In genomic region chr2:92484256-92485025, GRCm38 (mm10) we compare ENCODE assay signal across 8 mouse cellular contexts. TPM values are rescaled to one million over a fixed set of nuclear protein-coding genes. Genes with fewer than 3 reads are reported as not detected.
DNase-seq lines count a peak whose midpoint lies in the region; ATAC-seq and TF ChIP-seq lines count a peak whose summit lies in the region.

No protein-coding gene starts in this region.

- H3K36me3 ChIP-seq in testis, adult 2 months (ENCODE audit: control insufficient read depth, insufficient read depth, low read length): no peaks in the 10 kb centered on the region
- no peaks in the 10 kb centered on the region for H3K36me3 ChIP-seq in limb, embryonic 15.5 days

- no peaks in the 10 kb centered on the region; the same call in 1 of the 2 replicates for H3K4me1 ChIP-seq in cerebellum, adult 2 months (ENCODE audit: control insufficient read depth, insufficient read depth, low read length)
- no peaks in the 10 kb centered on the region; the same call in 1 of the 2 replicates for H3K4me1 ChIP-seq in testis, adult 2 months (ENCODE audit: control insufficient read depth, insufficient read depth, low read length)
- H3K4me1 ChIP-seq in limb, embryonic 15.5 days: no peaks in the 10 kb centered on the region

- H3K4me2 ChIP-seq in limb, embryonic 15.5 days: peak overlapping the region; percentile 31

- H3K9me3 ChIP-seq in limb, embryonic 15.5 days: no peaks in the 10 kb centered on the region

- no peak for ATAC-seq in cerebellum, adult (ENCODE audit: insufficient number of reproducible peaks, low FRiP score, low TSS enrichment)
- 0 out of 2 replicates have a peak, but pooled peaks have one; percentile 40 for ATAC-seq in limb, embryonic 15.5 days (ENCODE audit: insufficient number of reproducible peaks, low FRiP score, low TSS enrichment, low read depth)

- DNase-seq in cerebellum, adult 2 months: no peak
- DNase-seq in testis, postnatal 14 days (ENCODE audit: low spot score): no peak
- peak; percentile 79 for DNase-seq in naive thymus-derived CD4-positive, alpha-beta T cell, adult 2 months (ENCODE audit: low read depth)
- DNase-seq in urinary bladder, postnatal 14 days (ENCODE audit: low spot score): no peak
- no peak for DNase-seq in urinary bladder, adult 2 months (ENCODE audit: low spot score)

- H3K9ac ChIP-seq in limb, embryonic 15.5 days: no peak overlapping the region

- peak overlapping the region; percentile 41 for H3K4me3 ChIP-seq in cerebellum, adult 2 months (replicated peaks; ENCODE audit: insufficient read depth, low read depth, low read length)
- H3K4me3 ChIP-seq in testis, adult 2 months (ENCODE audit: control insufficient read depth, low read depth, low read length): peak overlapping the region; percentile 22
- peak overlapping the region; percentile 10 for H3K4me3 ChIP-seq in limb, embryonic 15.5 days

- WGBS in cerebellum, adult 2 months: 38% methylated on average over 23 of the region's 23 CpGs
- WGBS in limb, embryonic 15.5 days: 26% methylated on average over 23 of the region's 23 CpGs

- no peaks in the 10 kb centered on the region for H3K27me3 ChIP-seq in cerebellum, adult 2 months (ENCODE audit: control insufficient read depth, insufficient read depth, low read length)
- H3K27me3 ChIP-seq in testis, adult 2 months (ENCODE audit: control insufficient read depth, insufficient read depth, low read length): no peaks in the 10 kb centered on the region
- peaks cover 52% of the 10 kb centered on the region for H3K27me3 ChIP-seq in limb, embryonic 15.5 days

- no peak overlapping the region for H3K27ac ChIP-seq in cerebellum, adult 2 months (ENCODE audit: insufficient read depth, low read length)
- H3K27ac ChIP-seq in testis, adult 2 months (ENCODE audit: control insufficient read depth, insufficient read depth, low read depth, low read length): no peak overlapping the region
- no peak overlapping the region for H3K27ac ChIP-seq in limb, embryonic 15.5 days

- TF ChIP-seq CTCF in cerebellum, adult 2 months (IDR thresholded peaks at IDR 0.05; ENCODE audit: borderline replicate concordance, insufficient read depth, low read depth, low read length): no peak
- no peak for TF ChIP-seq CTCF in testis, adult 2 months (IDR thresholded peaks at IDR 0.05; ENCODE audit: control insufficient read depth, insufficient read depth, insufficient replicate concordance, low read depth, low read length)

- no peak for TF ChIP-seq POLR2A in cerebellum, adult 2 months (IDR thresholded peaks at IDR 0.05; ENCODE audit: borderline replicate concordance, insufficient read depth, low read length)
- no peak for TF ChIP-seq POLR2A in testis, adult 2 months (IDR thresholded peaks at IDR 0.05; ENCODE audit: control insufficient read depth, low read depth, low read length)

RNA-seq across cellular contexts. Expression of gene Slc35c1, which starts 24.1 kb away (rescaled TPM):
- polyA plus RNA-seq in cerebellum, adult 2 months (2012; rRNA removed): 16.2 and 17.4 TPM in 2 replicates
- 6.9 and 7.8 TPM in 2 replicates for polyA plus RNA-seq in testis, adult 2 months (2012; rRNA removed)
- polyA plus RNA-seq in limb, embryonic 15.5 days (2015; fragmentation: Nextera tagmentation; extraction: Ambion mirVana): 14.8 and 15.6 TPM in 2 replicates
- polyA plus RNA-seq in urinary bladder, adult 2 months (2012; rRNA removed): 15.8 and 16.8 TPM in 2 replicates

RNA-seq across cellular contexts. Expression of gene Cry2, which starts 50.6 kb away (rescaled TPM):
- polyA plus RNA-seq in cerebellum, adult 2 months (2012; rRNA removed): 79.4 and 81.8 TPM in 2 replicates
- polyA plus RNA-seq in testis, adult 2 months (2012; rRNA removed): 20.4 and 22.0 TPM in 2 replicates
- 40.3 and 41.5 TPM in 2 replicates for polyA plus RNA-seq in limb, embryonic 15.5 days (2015; fragmentation: Nextera tagmentation; extraction: Ambion mirVana)
- 36.2 and 36.7 TPM in 2 replicates for polyA plus RNA-seq in urinary bladder, adult 2 months (2012; rRNA removed)
